Mouse (Mus musculus) stomach, postnatal 0 days (tissue): ENCODE measurements at regions not wholly inside any gene's neighbourhood (a gene's known extent, or its start where the extent isn't known, plus 50 kb on each side); places are given as distances from the start of the nearest gene placed in this dataset.

Source experiments
- CTCF ChIP-seq: IDR thresholded peaks from 2 replicates; pipeline ENCODE4 v1.5.1; 2016; ENCODE audit warnings: antibody characterized with exemption, low read depth, mild to moderate bottlenecking, moderate library complexity
- EP300 ChIP-seq: optimal IDR thresholded peaks from 2 replicates; pipeline ENCODE3; 2016; ENCODE audit warnings: antibody characterized with exemption

DNA sequence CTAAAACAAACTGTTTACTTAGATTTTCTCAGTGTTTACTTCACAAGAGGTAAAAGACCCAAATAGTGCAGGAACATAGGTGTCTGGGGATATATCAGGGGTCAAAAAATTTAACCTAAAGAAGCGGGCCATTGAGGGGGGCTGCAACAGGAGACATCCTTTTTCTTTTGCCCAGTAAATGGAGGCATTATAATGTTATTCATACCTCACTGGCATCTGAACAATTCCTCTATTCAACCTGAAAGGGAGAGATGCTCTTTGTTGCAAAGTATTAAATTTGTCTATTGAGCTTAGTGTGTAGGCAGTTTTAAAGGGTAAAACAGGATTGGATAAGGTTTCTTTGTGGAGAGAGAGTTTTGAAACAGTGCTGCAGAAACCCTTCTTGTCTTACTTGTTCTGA is 576.5 kb downstream of the Prkd1 start:
- TF ChIP-seq CTCF (no peak), EP300 (no peak)
